Mouse (Mus musculus): ENCODE measurements at regions not wholly inside any gene's neighbourhood (a gene's known extent, or its start where the extent isn't known, plus 50 kb on each side); places are given as distances from the start of the nearest gene placed in this dataset.

- no peak for TF ChIP-seq CTCF (IDR thresholded peaks at IDR 0.05; ENCODE audit: low read depth)
- no peak for TF ChIP-seq EP300 (IDR thresholded peaks at IDR 0.05; ENCODE audit: low read depth)
Measured at GRCm38 (mm10) chr2:115399987-115400550, 181.4 kb upstream of the BC052040 start.
